Mouse (Mus musculus) ES-E14 (cell line): ENCODE data around the gene Klhl7.

Experiments
- HCFC1 ChIP-seq: IDR thresholded peaks from 2 replicates; pipeline ENCODE4 v1.6.1; 2012; ENCODE audit warnings: low read length, inconsistent platforms, borderline replicate concordance; ENCODE audit not compliant: insufficient read depth
- MAFK ChIP-seq: IDR thresholded peaks from 2 replicates; pipeline ENCODE4 v1.6.1; 2014; ENCODE audit warnings: mild to moderate bottlenecking, low read depth, low read length, inconsistent platforms; ENCODE audit not compliant: insufficient read depth
- ZC3H11A ChIP-seq: IDR thresholded peaks from 2 replicates; pipeline ENCODE4 v1.6.1; 2012; ENCODE audit warnings: low read depth, mild to moderate bottlenecking, inconsistent platforms, low read length, borderline replicate concordance

GRCm38 (mm10) chr5:24100810-24101311 lies 456 bp downstream of the Klhl7 start:
- no peak for TF ChIP-seq HCFC1
- TF ChIP-seq MAFK, result no peak
- TF ChIP-seq ZC3H11A, result no peak
